In genomic region chr4:136863517-136863916, GRCm38 (mm10) we compare ENCODE assay signal across 13 mouse cellular contexts.
"Had no signal": no experiment of that assay in that cellular context is flagged by ENCODE, and none has a peak within 500 bp of the region (broad histone marks: within the 10 kb centered on the region; RNA-seq: fewer than 3 reads in every experiment).

No protein-coding gene starts in this region.

- DNase-seq: kidney, adult 18-20 months; kidney, postnatal 10 days; kidney, postnatal 4 days; left cerebral cortex, postnatal 4 days; lung, adult 18-20 months; right cerebral cortex, postnatal 14 days; thymus, adult 2 months had no signal

- ATAC-seq: intestine, embryonic 15.5 days had no signal

- H3K36me3 ChIP-seq: intestine, embryonic 15.5 days; limb, embryonic 13.5 days; neural tube, embryonic 13.5 days; stomach, embryonic 15.5 days had no signal

- H3K27me3 ChIP-seq: neural tube, embryonic 13.5 days; stomach, embryonic 15.5 days had no signal

- H3K4me2 ChIP-seq: intestine, embryonic 15.5 days; limb, embryonic 13.5 days; neural tube, embryonic 13.5 days; stomach, embryonic 15.5 days had no signal

- H3K9ac ChIP-seq: intestine, embryonic 15.5 days; limb, embryonic 13.5 days; liver, embryonic 14.5 days; neural tube, embryonic 13.5 days; stomach, embryonic 15.5 days had no signal

- H3K9me3 ChIP-seq: intestine, embryonic 15.5 days; limb, embryonic 13.5 days; neural tube, embryonic 13.5 days; stomach, embryonic 15.5 days had no signal

- H3K27ac ChIP-seq: intestine, embryonic 15.5 days; layer of hippocampus, adult 2 months; limb, embryonic 13.5 days; liver, embryonic 14.5 days; neural tube, embryonic 13.5 days; stomach, embryonic 15.5 days had no signal

- H3K4me3 ChIP-seq: intestine, embryonic 15.5 days; layer of hippocampus, adult 2 months; limb, embryonic 13.5 days; neural tube, embryonic 13.5 days; stomach, embryonic 15.5 days had no signal
